Mouse (Mus musculus) midbrain, embryonic 13.5 days (tissue): ENCODE measurements around the gene Zmynd10. TPM values are rescaled to one million over a fixed set of nuclear protein-coding genes. Genes with fewer than 3 reads are reported as not detected.
A peak's percentile ranks its signal among the peaks of the same experiment; 100 is the strongest.

Experiments
- ATAC-seq: fragments of 200-750 bp; cut with Nextera tagmentation; 2 replicates; pipeline ENCODE4 v1.8.0; 2017; ENCODE audit warnings: mild to moderate bottlenecking, moderate TSS enrichment, moderate library complexity
- H3K27ac ChIP-seq: fragments of 300-500 bp; sonication (generic); 2 replicates; pipeline ENCODE4 v1.5.1; 2015; ENCODE audit warnings: inconsistent platforms, mild to moderate bottlenecking, moderate library complexity
- H3K27me3 ChIP-seq: fragments of 300-500 bp; sonication (generic); 2 replicates; pipeline ENCODE4 v1.6.1; 2015; ENCODE audit warnings: mild to moderate bottlenecking, inconsistent platforms
- H3K36me3 ChIP-seq: fragments of 300-500 bp; sonication (generic); 2 replicates; pipeline ENCODE4 v1.6.1; 2015; ENCODE audit warnings: mild to moderate bottlenecking, inconsistent platforms
- H3K4me1 ChIP-seq: fragments of 300-500 bp; sonication (generic); replicated peaks from 2 replicates; pipeline ENCODE4 v1.6.1; 2015; ENCODE audit warnings: inconsistent platforms
- H3K4me2 ChIP-seq: fragments of 300-500 bp; sonication (generic); replicated peaks from 2 replicates; pipeline ENCODE4 v1.6.1; 2015; ENCODE audit warnings: moderate library complexity, mild to moderate bottlenecking, inconsistent platforms
- H3K4me3 ChIP-seq: fragments of 300-500 bp; sonication (generic); replicated peaks from 2 replicates; pipeline ENCODE4 v1.5.1; 2015; ENCODE audit warnings: mild to moderate bottlenecking, inconsistent platforms
- H3K9ac ChIP-seq: fragments of 300-500 bp; sonication (generic); replicated peaks from 2 replicates; pipeline ENCODE4 v1.6.1; 2015; ENCODE audit warnings: mild to moderate bottlenecking, inconsistent platforms
- H3K9me3 ChIP-seq: fragments of 300-500 bp; sonication (generic); 2 replicates; pipeline ENCODE4 v1.6.1; 2016; ENCODE audit warnings: mild to moderate bottlenecking, inconsistent platforms
- WGBS: fragments of 180-500 bp; shearing (Covaris S2); methylation state at CpG from one replicate; pipeline ENCODE4 v1.1.7; 2015; 5-methylcytosine and 5-hydroxymethylcytosine counted together
- polyA plus RNA-seq: library from polyadenylated mRNA; unstranded; fragments of >200 nt; fragmentation: Nextera tagmentation; extraction: Ambion mirVana; gene quantifications from 2 replicates; pipeline ENCODE4 v1.2.1, GENCODE M21; 2015

Zmynd10 gene
- polyA plus RNA-seq, 1 experiment from 2014 or later: 1.5 TPM

GRCm38 (mm10) chr9:107521711-107522399, 25.2 kb upstream of the Zmynd10 start:
- ATAC-seq: peak; percentile 62
- WGBS: 19% methylated on average over 23 of the region's 25 CpGs
- Histone ChIP-seq H3K27ac (peak overlapping the region; percentile 68), H3K27me3 (peaks cover 27% of the 10 kb centered on the region), H3K9ac (peak overlapping the region; percentile 55), H3K9me3 (no peaks in the 10 kb centered on the region), H3K36me3 (peaks cover 30% of the 10 kb centered on the region), H3K4me2 (peak overlapping the region; percentile 28), H3K4me1 (peaks cover 37% of the 10 kb centered on the region), H3K4me3 (no peak overlapping the region)

- WGBS: 39% methylated on average over 2 of the region's 2 CpGs
- Histone ChIP-seq H3K27ac (peak overlapping the region; percentile 68), H3K4me3 (no peak overlapping the region), H3K27me3 (peaks cover 32% of the 10 kb centered on the region), H3K9me3 (no peaks in the 10 kb centered on the region), H3K36me3 (peaks cover 25% of the 10 kb centered on the region), H3K9ac (peak overlapping the region; percentile 55), H3K4me1 (peaks cover 41% of the 10 kb centered on the region), H3K4me2 (peak overlapping the region; percentile 28)
- peak; percentile 31 for ATAC-seq
Observed at GRCm38 (mm10) chr9:107522400-107522711, 24.7 kb upstream of the Zmynd10 start.

GRCm38 (mm10) chr9:107526198-107527026, 20.7 kb upstream of the Zmynd10 start:
- Histone ChIP-seq H3K4me1 (peaks cover 26% of the 10 kb centered on the region), H3K4me2 (peak overlapping the region; percentile 49), H3K27ac (no peak overlapping the region), H3K36me3 (peaks cover 14% of the 10 kb centered on the region), H3K4me3 (peak overlapping the region; percentile 30), H3K27me3 (peaks cover 40% of the 10 kb centered on the region), H3K9me3 (no peaks in the 10 kb centered on the region), H3K9ac (peak overlapping the region; percentile 44; the same call in 1 of the 2 replicates)
- WGBS: 4% methylated on average over 41 of the region's 44 CpGs
- peak; percentile 46 for ATAC-seq

GRCm38 (mm10) chr9:107533791-107534407, 13.2 kb upstream of the Zmynd10 start, which contains the start of gene Tmem115:
TSS of gene Tmem115 (plus strand) at chr9:107533945.
- peak within 1 kb of the TSS; percentile 100 for H3K4me2 ChIP-seq
- peak; percentile 99 for ATAC-seq
- H3K36me3 ChIP-seq: peaks cover 16% of the 10 kb centered on the region
- peak within 1 kb of the TSS; percentile 71; the same call in 1 of the 2 replicates for H3K27ac ChIP-seq
- peak within 1 kb of the TSS; percentile 96 for H3K9ac ChIP-seq
- peaks cover 37% of the 10 kb centered on the region for H3K4me1 ChIP-seq
- H3K27me3 ChIP-seq: no peaks in the 10 kb centered on the region; the same call in 1 of the 2 replicates
- H3K4me3 ChIP-seq: peak within 1 kb of the TSS; percentile 89
- no peaks in the 10 kb centered on the region for H3K9me3 ChIP-seq
- under 1% methylated on average over 48 of the region's 48 CpGs for WGBS

- under 1% methylated on average over 40 of the region's 40 CpGs for WGBS
- ATAC-seq: no peak
- Histone ChIP-seq H3K9me3 (no peaks in the 10 kb centered on the region), H3K4me3 (peak overlapping the region; percentile 89), H3K27ac (peak overlapping the region; percentile 71; the same call in 1 of the 2 replicates), H3K27me3 (no peaks in the 10 kb centered on the region; the same call in 1 of the 2 replicates), H3K4me2 (peak overlapping the region; percentile 100), H3K4me1 (peaks cover 37% of the 10 kb centered on the region), H3K36me3 (peaks cover 23% of the 10 kb centered on the region), H3K9ac (peak overlapping the region; percentile 96)
Observed at GRCm38 (mm10) chr9:107534408-107535202, 12.5 kb upstream of the Zmynd10 start.

GRCm38 (mm10) chr9:107538231-107538630, 8.9 kb upstream of the Zmynd10 start:
- Histone ChIP-seq H3K4me3 (no peak overlapping the region), H3K27me3 (no peaks in the 10 kb centered on the region), H3K4me2 (no peak overlapping the region), H3K9ac (no peak overlapping the region), H3K9me3 (no peaks in the 10 kb centered on the region), H3K27ac (no peak overlapping the region), H3K36me3 (peaks cover 32% of the 10 kb centered on the region), H3K4me1 (peaks cover 60% of the 10 kb centered on the region)
- WGBS: 95% methylated on average over 7 of the region's 7 CpGs
- ATAC-seq: no peak

- ATAC-seq: no peak
- no peak overlapping the region for H3K4me2 ChIP-seq
- H3K4me1 ChIP-seq: peaks cover 60% of the 10 kb centered on the region
- no peak overlapping the region for H3K9ac ChIP-seq
- no peaks in the 10 kb centered on the region for H3K9me3 ChIP-seq
- no peaks in the 10 kb centered on the region for H3K27me3 ChIP-seq
- no peak overlapping the region for H3K4me3 ChIP-seq
- H3K36me3 ChIP-seq: peaks cover 36% of the 10 kb centered on the region
- 96% methylated on average over 3 of the region's 3 CpGs for WGBS
- H3K27ac ChIP-seq: no peak overlapping the region
Observed at GRCm38 (mm10) chr9:107538711-107539110, 8.4 kb upstream of the Zmynd10 start.

GRCm38 (mm10) chr9:107539940-107540339, 7.2 kb upstream of the Zmynd10 start:
- Histone ChIP-seq H3K9ac (no peak overlapping the region), H3K4me2 (no peak overlapping the region)
- 95% methylated on average over 8 of the region's 8 CpGs for WGBS

GRCm38 (mm10) chr9:107540420-107540819, 6.7 kb upstream of the Zmynd10 start:
- Histone ChIP-seq H3K4me1 (peaks cover 49% of the 10 kb centered on the region), H3K4me2 (peak overlapping the region; percentile 87), H3K4me3 (peak overlapping the region; percentile 55; the same call in 1 of the 2 replicates)

More at GRCm38 (mm10) chr9:107539940-107540339, 7.2 kb upstream of the Zmynd10 start:
- peaks cover 49% of the 10 kb centered on the region for H3K36me3 ChIP-seq
- H3K4me3 ChIP-seq: no peak overlapping the region
- H3K27ac ChIP-seq: no peak overlapping the region
- H3K4me1 ChIP-seq: peaks cover 54% of the 10 kb centered on the region
- no peaks in the 10 kb centered on the region for H3K9me3 ChIP-seq
- no peak for ATAC-seq
- no peaks in the 10 kb centered on the region for H3K27me3 ChIP-seq

GRCm38 (mm10) chr9:107541005-107541404, 6.1 kb upstream of the Zmynd10 start:
- Histone ChIP-seq H3K36me3 (peaks cover 53% of the 10 kb centered on the region), H3K27me3 (no peaks in the 10 kb centered on the region), H3K4me2 (peak overlapping the region; percentile 87), H3K9me3 (no peaks in the 10 kb centered on the region), H3K27ac (no peak overlapping the region), H3K4me1 (peaks cover 46% of the 10 kb centered on the region), H3K4me3 (peak overlapping the region; percentile 55), H3K9ac (peak overlapping the region; percentile 77)
- no peak for ATAC-seq
- WGBS: 47% methylated on average over 10 of the region's 10 CpGs

More at GRCm38 (mm10) chr9:107540420-107540819, 6.7 kb upstream of the Zmynd10 start:
- H3K9me3 ChIP-seq: no peaks in the 10 kb centered on the region
- H3K9ac ChIP-seq: peak overlapping the region; percentile 77
- no peak for ATAC-seq
- WGBS: 81% methylated on average over 4 of the region's 4 CpGs
- H3K27ac ChIP-seq: no peak overlapping the region
- peaks cover 53% of the 10 kb centered on the region for H3K36me3 ChIP-seq
- H3K27me3 ChIP-seq: no peaks in the 10 kb centered on the region
